Mouse (Mus musculus) kidney, postnatal 14 days (tissue): Measurements from ENCODE around the gene Rdh13.
"Not testable (repeated sequence)": the region's sequence is repeated elsewhere in the genome, so short reads cannot be mapped to it uniquely, and the experiment has no call there.

Experiments used
- DNase-seq: peaks from one replicate; pipeline ENCODE4 v3.0.0; 2022; ENCODE audit warnings: mixed read lengths

The Rdh13 gene

DNA sequence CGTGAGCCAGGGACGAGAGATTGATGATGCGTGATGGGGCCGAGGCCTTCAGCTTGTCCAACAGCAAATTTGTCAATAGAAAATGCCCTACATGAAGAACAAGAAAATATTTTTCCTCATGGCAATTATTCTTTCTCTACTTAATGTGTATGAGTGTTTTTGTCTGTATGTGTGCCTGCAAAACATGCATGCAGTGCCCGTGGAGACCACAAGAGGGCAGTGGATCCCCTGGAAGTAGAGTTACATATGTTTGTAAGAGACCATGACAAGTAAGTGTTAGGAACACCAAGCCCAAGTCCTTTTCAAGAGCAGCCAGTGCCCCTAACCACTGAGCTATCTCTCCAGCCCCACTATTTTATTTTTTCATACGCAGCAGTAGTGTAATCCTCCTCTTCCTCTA is 13.9 kb downstream of the Rdh13 start:
- DNase-seq, result peak; percentile 81

- no peak for DNase-seq
These were observed 15.1 kb downstream of the Rdh13 start for GRCm38 (mm10) chr7:4430246-4430844.

- DNase-seq, result peak; percentile 92
These were observed 18.1 kb downstream of the Rdh13 start for GRCm38 (mm10) chr7:4427161-4427912.

GRCm38 (mm10) chr7:4420230-4420629 is 25.2 kb downstream of the Rdh13 start:
- no peak for DNase-seq

DNA sequence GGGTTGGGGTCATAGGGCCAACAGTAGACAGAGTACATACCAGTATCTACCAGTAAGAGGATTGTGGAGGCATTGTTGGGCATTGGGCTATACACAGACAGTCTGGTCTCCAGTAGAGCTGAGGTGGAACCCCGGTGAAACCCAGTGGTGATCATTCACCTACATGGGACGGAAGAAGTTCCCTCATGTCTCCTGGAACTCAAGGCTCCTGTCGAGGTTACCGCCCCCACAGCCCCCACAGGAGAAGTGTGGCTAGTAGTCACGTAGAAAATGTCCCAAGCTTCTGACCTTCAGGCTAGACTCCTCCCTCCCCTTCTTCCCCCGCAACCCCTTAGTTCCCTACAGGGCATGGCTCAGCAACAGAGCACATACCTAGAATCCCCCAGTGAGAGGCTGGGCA is 25.8 kb downstream of the Rdh13 start:
- DNase-seq, result no peak

DNA sequence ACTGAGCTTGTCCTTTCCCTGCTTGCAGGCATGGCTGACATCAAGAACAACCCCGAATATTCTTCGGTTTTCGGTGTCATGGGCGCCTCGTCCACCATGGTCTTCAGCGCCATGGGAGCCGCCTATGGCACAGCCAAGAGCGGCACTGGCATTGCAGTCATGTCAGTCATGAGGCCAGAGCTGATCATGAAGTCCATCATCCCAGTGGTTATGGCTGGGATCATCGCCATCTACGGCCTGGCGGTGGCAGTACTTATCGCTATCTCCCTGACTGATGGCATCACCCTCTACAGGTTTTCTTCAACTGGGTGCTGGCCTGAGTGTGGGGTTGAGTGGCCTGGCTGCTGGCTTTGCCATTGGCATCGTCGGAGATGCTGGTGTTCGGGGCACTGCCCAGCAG is 33.0 kb downstream of the Rdh13 start:
- not testable (repeated sequence) for DNase-seq

DNA sequence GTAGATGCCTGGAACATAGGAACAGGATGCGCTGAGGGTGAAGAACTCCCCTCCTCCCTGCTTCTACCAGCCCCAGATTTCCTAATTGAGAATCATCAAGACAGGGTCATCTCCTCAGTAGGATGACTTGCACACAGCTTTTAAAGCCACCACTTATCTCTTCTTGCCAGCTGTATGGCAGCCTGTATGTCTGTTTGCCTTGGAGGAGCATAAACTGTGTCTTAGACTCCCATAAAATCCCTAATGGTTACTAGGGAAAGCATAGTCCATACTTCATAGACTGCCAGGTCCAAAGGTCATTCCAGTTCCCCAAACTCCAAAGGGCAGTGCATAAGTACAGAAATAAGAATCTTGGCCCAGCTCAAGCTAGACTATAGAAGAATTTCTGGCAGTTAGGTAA is 47.7 kb downstream of the Rdh13 start, which contains the start of gene Gp6:
TSS of gene Gp6 (minus strand) at position 15 of the 400 bp plus-strand sequence.
- DNase-seq, result no peak
